Mouse (Mus musculus): Measurements from ENCODE around the gene Perp.

DNA sequence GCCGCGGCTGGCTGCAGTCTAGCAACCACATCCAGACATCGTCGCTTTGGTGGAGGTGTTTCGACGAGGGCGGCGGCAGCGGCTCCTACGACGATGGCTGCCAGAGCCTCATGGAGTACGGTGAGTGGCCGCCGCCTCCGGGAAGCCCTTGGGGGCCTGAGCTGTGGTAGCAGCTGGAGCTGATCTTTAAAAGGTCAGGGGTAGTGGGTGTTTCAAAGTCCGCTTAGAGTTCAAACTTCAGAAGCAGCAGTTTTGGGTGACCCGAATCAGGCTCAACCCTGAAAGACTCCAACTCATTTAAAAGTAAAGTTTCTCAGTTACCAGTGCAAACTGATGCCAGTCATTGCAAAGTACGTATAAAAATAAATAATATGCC, 455 bp downstream of the Perp start:
- TF ChIP-seq GATA1 (IDR thresholded peaks at IDR 0.05; ENCODE audit: borderline replicate concordance, low read length) (no peak), FLI1 (IDR thresholded peaks at IDR 0.05; ENCODE audit: low read length) (no peak)

Measured in megakaryocyte, embryonic 14.5 days (primary cell).